Mouse (Mus musculus): Measurements from ENCODE around the gene Golt1a. TPM values are rescaled to one million over a fixed set of nuclear protein-coding genes. Genes with fewer than 3 reads are reported as not detected.

The Golt1a gene
- total and polyA plus RNA-seq, 3 experiments = not detected

- Histone ChIP-seq H3K4me2 (ENCODE audit: insufficient read depth, low read depth, poor library complexity, severe bottlenecking) (no peak overlapping the region), H3K4me3 (replicated peaks in 1 of 3; ENCODE audit: low read depth in 2 of 3, low read length in 2 of 3, poor library complexity in 1 of 3) (no peak overlapping the region), H3K27ac (ENCODE audit: insufficient read depth, low read depth) (no peak overlapping the region), H3K9me3 (replicated peaks; ENCODE audit: low read length) (no peaks in the 10 kb centered on the region), H3K27me3 (replicated peaks) (peaks cover 87% of the 10 kb centered on the region), H3K9ac (ENCODE audit: insufficient read depth, low read depth) (no peak overlapping the region), H3K4me1 (ENCODE audit: control insufficient read depth in 1 of 2, insufficient read depth in 2 of 2) (no peaks in the 10 kb centered on the region), H3K79me2 (replicated peaks; ENCODE audit: control insufficient read depth, extremely low read depth, insufficient read depth, poor library complexity, severe bottlenecking) (no peaks in the 10 kb centered on the region), H3K36me3 (replicated peaks in 1 of 2; ENCODE audit: control insufficient read depth in 1 of 2, insufficient read depth in 1 of 2, low read length in 1 of 2) (no peaks in the 10 kb centered on the region)
- no peak for TF ChIP-seq CTCF (conservative IDR thresholded peaks at IDR 0.05 in 1 of 2, IDR thresholded peaks at IDR 0.05 in 1 of 2; ENCODE audit: low read depth in 2 of 2, low read length in 2 of 2)
- no peak for TF ChIP-seq GABPA (IDR thresholded peaks at IDR 0.05; ENCODE audit: insufficient replicate concordance, low read depth, low read length)
- TF ChIP-seq POLR2A (IDR thresholded peaks at IDR 0.05; ENCODE audit: low read depth, low read length) = no peak
- no peak for TF ChIP-seq EP300 (IDR thresholded peaks at IDR 0.05; ENCODE audit: low read length)
- no peak for TF ChIP-seq SMC3 (IDR thresholded peaks at IDR 0.05; ENCODE audit: low read depth, low read length)
- no peak for TF ChIP-seq ELF1 (IDR thresholded peaks at IDR 0.05; ENCODE audit: low read depth, low read length)
- in situ Hi-C loops (cut with MboI; ENCODE audit: low pct_ligation_motif_present, low pct_unique_long_range_greater_than_20kb, low sequenced_read_pairs) (no loop called here), dilution Hi-C loops (cut with MboI; ENCODE audit: extremely low pct_ligation_motif_present, extremely low pct_unique_long_range_greater_than_20kb, low sequenced_read_pairs) (no loop called here)
- no peak for DNase-seq (ENCODE audit: extremely low read depth)
Measured at GRCm38 (mm10) chr1:133287880-133288279, 21.7 kb upstream of the Golt1a start.

GRCm38 (mm10) chr1:133291888-133292287, 17.7 kb upstream of the Golt1a start:
- no peak overlapping the region for H3K4me2 ChIP-seq (ENCODE audit: insufficient read depth, low read depth, poor library complexity, severe bottlenecking)
- H3K27me3 ChIP-seq (replicated peaks) = peaks cover 88% of the 10 kb centered on the region
- peaks cover 0 to 6% of the 10 kb centered on the region in 2 experiments; a peak in 2 of 4 replicates for H3K4me1 ChIP-seq (ENCODE audit: control insufficient read depth in 1 of 2, insufficient read depth in 2 of 2)
- in situ Hi-C loops (cut with MboI; ENCODE audit: low pct_ligation_motif_present, low pct_unique_long_range_greater_than_20kb, low sequenced_read_pairs) = no loop called here
- TF ChIP-seq USF1 (IDR thresholded peaks at IDR 0.05; ENCODE audit: low read depth, low read length) = peak; percentile 30
- no peak for TF ChIP-seq E2F4 (IDR thresholded peaks at IDR 0.05; ENCODE audit: insufficient replicate concordance, low read depth, low read length)
- 0 out of 2 replicates have a peak, but pooled peaks have one; percentile 26 for TF ChIP-seq BHLHE40 (IDR thresholded peaks at IDR 0.05; ENCODE audit: low read depth, low read length)
- TF ChIP-seq USF2 (conservative IDR thresholded peaks at IDR 0.05; ENCODE audit: low read depth, low read length) = peak; percentile 23
- H3K4me3 ChIP-seq (replicated peaks in 1 of 3; ENCODE audit: low read depth in 2 of 3, low read length in 2 of 3, poor library complexity in 1 of 3) = no peak overlapping the region
- H3K27ac ChIP-seq (ENCODE audit: insufficient read depth, low read depth) = no peak overlapping the region
- no peak for DNase-seq (ENCODE audit: extremely low read depth)
- dilution Hi-C loops (cut with MboI; ENCODE audit: extremely low pct_ligation_motif_present, extremely low pct_unique_long_range_greater_than_20kb, low sequenced_read_pairs) = no loop called here
- no peaks in the 10 kb centered on the region for H3K79me2 ChIP-seq (replicated peaks; ENCODE audit: control insufficient read depth, extremely low read depth, insufficient read depth, poor library complexity, severe bottlenecking)
- H3K9me3 ChIP-seq (replicated peaks; ENCODE audit: low read length) = no peaks in the 10 kb centered on the region
- H3K36me3 ChIP-seq (replicated peaks in 1 of 2; ENCODE audit: control insufficient read depth in 1 of 2, insufficient read depth in 1 of 2, low read length in 1 of 2) = no peaks in the 10 kb centered on the region
- no peak overlapping the region for H3K9ac ChIP-seq (ENCODE audit: insufficient read depth, low read depth)

DNA sequence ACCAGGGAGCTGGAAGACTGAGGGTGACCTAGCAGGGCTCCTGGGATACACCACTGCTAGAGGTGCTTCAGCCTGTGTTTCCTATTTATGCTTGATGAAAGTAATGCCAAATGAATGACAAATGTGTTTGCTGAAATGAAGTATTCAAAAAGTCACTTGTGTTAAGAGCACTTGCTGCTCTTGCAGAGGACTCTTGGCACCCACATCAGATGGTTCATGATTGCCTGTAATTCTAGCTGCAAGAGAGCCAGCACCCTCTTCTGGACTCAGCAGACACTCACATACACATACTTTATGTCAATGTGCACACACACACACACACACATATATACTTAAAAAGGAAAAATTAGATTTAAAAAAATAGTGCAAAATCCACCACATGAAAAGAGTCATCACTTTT, 17.0 kb upstream of the Golt1a start:
- Histone ChIP-seq H3K36me3 (replicated peaks in 1 of 2; ENCODE audit: control insufficient read depth in 1 of 2, insufficient read depth in 1 of 2, low read length in 1 of 2) (no peaks in the 10 kb centered on the region), H3K9ac (ENCODE audit: insufficient read depth, low read depth) (no peak overlapping the region), H3K4me3 (replicated peaks in 1 of 3; ENCODE audit: low read depth in 2 of 3, low read length in 2 of 3, poor library complexity in 1 of 3) (no peak overlapping the region), H3K4me2 (ENCODE audit: insufficient read depth, low read depth, poor library complexity, severe bottlenecking) (no peak overlapping the region), H3K9me3 (replicated peaks; ENCODE audit: low read length) (no peaks in the 10 kb centered on the region), H3K4me1 (ENCODE audit: control insufficient read depth in 1 of 2, insufficient read depth in 2 of 2) (peaks cover 0 to 6% of the 10 kb centered on the region in 2 experiments; a peak in 2 of 4 replicates), H3K27me3 (replicated peaks) (peaks cover 88% of the 10 kb centered on the region), H3K27ac (ENCODE audit: insufficient read depth, low read depth) (no peak overlapping the region), H3K79me2 (replicated peaks; ENCODE audit: control insufficient read depth, extremely low read depth, insufficient read depth, poor library complexity, severe bottlenecking) (no peaks in the 10 kb centered on the region)
- dilution Hi-C loops (cut with MboI; ENCODE audit: extremely low pct_ligation_motif_present, extremely low pct_unique_long_range_greater_than_20kb, low sequenced_read_pairs) = no loop called here
- in situ Hi-C loops (cut with MboI; ENCODE audit: low pct_ligation_motif_present, low pct_unique_long_range_greater_than_20kb, low sequenced_read_pairs) = no loop called here
- TF ChIP-seq PAX5 (IDR thresholded peaks at IDR 0.05; ENCODE audit: low read length) (no peak), CTCF (conservative IDR thresholded peaks at IDR 0.05 in 1 of 2, IDR thresholded peaks at IDR 0.05 in 1 of 2; ENCODE audit: low read depth in 2 of 2, low read length in 2 of 2) (peak in 1 of 2 experiments; percentile 11; a peak in 2 of 4 replicates), USF2 (conservative IDR thresholded peaks at IDR 0.05; ENCODE audit: low read depth, low read length) (no peak), UBTF (IDR thresholded peaks at IDR 0.05; ENCODE audit: low read depth, low read length) (no peak)
- no peak for DNase-seq (ENCODE audit: extremely low read depth)
